Mouse (Mus musculus) cerebellum, adult 18-20 months (tissue): ENCODE data around the gene Cadm3.
"Not testable (repeated sequence)": the region's sequence is repeated elsewhere in the genome, so short reads cannot be mapped to it uniquely, and the experiment has no call there.

Source experiments
- DNase-seq, 2 experiments: peaks; one replicate each; pipeline ENCODE4 v3.0.0; 2021

Gene Cadm3

GRCm38 (mm10) chr1:173321593-173322248, 45.8 kb downstream of the Cadm3 start:
- no peak for DNase-seq

- DNase-seq: no peak
These were observed 49.5 kb downstream of the Cadm3 start for GRCm38 (mm10) chr1:173317925-173318477.

- no peak for DNase-seq
These were observed 51.8 kb downstream of the Cadm3 start for GRCm38 (mm10) chr1:173315725-173316124.

GRCm38 (mm10) chr1:173313535-173314050, 53.9 kb downstream of the Cadm3 start:
- DNase-seq: not testable (repeated sequence)

GRCm38 (mm10) chr1:173302795-173303194, 64.7 kb downstream of the Cadm3 start:
- DNase-seq: not testable (repeated sequence)
